Mouse (Mus musculus) CH12.LX (cell line): ENCODE results near the gene Corin.

Experiments
- CHD1 ChIP-seq: IDR thresholded peaks from 2 replicates; pipeline ENCODE4 v1.6.1; 2012; ENCODE audit warnings: low read depth, low read length, improper control_type of control experiment, inconsistent platforms
- CHD2 ChIP-seq: IDR thresholded peaks from 2 replicates; pipeline ENCODE4 v1.6.1; 2011; ENCODE audit warnings: low read length, improper control_type of control experiment
- CTCF ChIP-seq, 2 experiments: IDR thresholded peaks in 1 of 2; conservative IDR thresholded peaks in 1 of 2; 2 replicates each; pipeline ENCODE4 v1.5.1; 2011 to 2012; ENCODE audit warnings: low read depth in 2 of 2, low read length in 2 of 2, improper control_type of control experiment in 1 of 2, inconsistent platforms in 1 of 2, mild to moderate bottlenecking in 1 of 2, moderate library complexity in 1 of 2
- EP300 ChIP-seq: IDR thresholded peaks from 2 replicates; pipeline ENCODE4 v1.6.1; 2011; ENCODE audit warnings: low read length, improper control_type of control experiment
- ETS1 ChIP-seq: conservative IDR thresholded peaks from 2 replicates; pipeline ENCODE4 v1.6.1; 2012; ENCODE audit warnings: low read depth, mild to moderate bottlenecking, inconsistent platforms, low read length, improper control_type of control experiment, moderate library complexity
- MAX ChIP-seq: IDR thresholded peaks from 2 replicates; pipeline ENCODE4 v1.6.1; 2011; ENCODE audit warnings: low read length, improper control_type of control experiment
- MEF2A ChIP-seq: IDR thresholded peaks from 2 replicates; pipeline ENCODE4 v1.6.1; 2014; ENCODE audit warnings: low read depth, mild to moderate bottlenecking, inconsistent platforms, low read length, improper control_type of control experiment, borderline replicate concordance
- NELFE ChIP-seq: IDR thresholded peaks from 2 replicates; pipeline ENCODE4 v1.6.1; 2011; ENCODE audit warnings: low read depth, low read length, improper control_type of control experiment
- POLR2A ChIP-seq: IDR thresholded peaks from 2 replicates; pipeline ENCODE4 v1.6.1; 2011; ENCODE audit warnings: low read depth, mild to moderate bottlenecking, improper control_type of control experiment, low read length
- RCOR1 ChIP-seq: conservative IDR thresholded peaks from 2 replicates; pipeline ENCODE4 v1.6.1; 2012; ENCODE audit warnings: low read depth, mild to moderate bottlenecking, inconsistent platforms, low read length, improper control_type of control experiment
- TBP ChIP-seq: conservative IDR thresholded peaks from 2 replicates; pipeline ENCODE4 v1.6.1; 2011; ENCODE audit warnings: low read depth, low read length, improper control_type of control experiment
- ZC3H11A ChIP-seq: IDR thresholded peaks from 2 replicates; pipeline ENCODE4 v1.6.1; 2012; ENCODE audit warnings: low read depth, mild to moderate bottlenecking, inconsistent platforms, low read length, improper control_type of control experiment
- ZNF384 ChIP-seq: IDR thresholded peaks from 2 replicates; pipeline ENCODE4 v1.6.1; 2012; ENCODE audit warnings: low read depth, low read length, improper control_type of control experiment, inconsistent platforms

DNA sequence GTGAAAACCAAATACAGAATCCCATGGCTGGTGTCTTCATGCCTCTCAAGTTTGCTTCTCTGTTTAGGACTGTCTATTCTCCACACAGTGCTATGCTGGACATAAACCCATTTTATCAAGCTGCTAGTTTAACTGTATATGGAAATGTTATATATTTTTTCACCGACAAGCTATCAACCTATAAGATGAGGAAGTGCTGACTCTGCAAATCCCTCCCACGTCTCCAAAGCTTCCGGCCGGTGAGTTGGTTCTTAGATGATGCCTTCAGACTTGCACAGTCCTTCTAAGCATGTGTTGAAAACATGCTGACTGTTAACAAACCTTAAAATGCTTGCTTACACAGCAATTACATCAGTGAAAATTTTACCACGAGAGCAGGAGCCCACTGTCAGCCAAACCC is 168.4 kb downstream of the Corin start:
- TF ChIP-seq CHD2 (no peak), POLR2A (no peak), RCOR1 (no peak), MAX (no peak), ZC3H11A (no peak), MEF2A (no peak), TBP (no peak), CHD1 (no peak), ZNF384 (no peak), CTCF (conservative IDR thresholded peaks at IDR 0.05 in 1 of 2, IDR thresholded peaks at IDR 0.05 in 1 of 2; ENCODE audit: low read depth in 2 of 2, low read length in 2 of 2) (no peak), NELFE (no peak), EP300 (no peak), ETS1 (no peak)
